ENCODE assay signal across 22 mouse cellular contexts in the genomic region with DNA sequence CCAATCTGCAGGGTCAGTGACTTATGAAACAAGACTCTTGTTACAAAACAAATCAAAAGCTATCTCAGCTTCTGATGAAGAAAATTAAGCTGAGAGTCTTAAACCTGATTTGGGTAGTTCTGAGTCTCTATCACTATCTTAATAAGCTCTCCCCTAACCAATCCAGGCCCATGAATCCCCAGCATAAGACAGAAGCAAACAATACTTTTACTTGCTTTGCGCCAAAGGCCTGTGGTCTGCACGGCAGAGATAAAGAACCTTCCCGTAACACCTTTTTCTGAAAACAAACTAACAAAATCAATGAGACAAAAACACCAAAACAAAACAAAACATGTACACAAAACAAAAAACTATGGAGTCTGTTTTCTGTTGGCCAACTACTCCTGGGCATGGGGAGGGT. TPM values are rescaled to one million over a fixed set of nuclear protein-coding genes. Genes with fewer than 3 reads are reported as not detected.
"Had no signal": no experiment of that assay in that cellular context is flagged by ENCODE, and none has a peak within 500 bp of the region (broad histone marks: within the 10 kb centered on the region; RNA-seq: fewer than 3 reads in every experiment).

No protein-coding gene starts in this region.

- ATAC-seq: inflammation-experienced regulatory T-cells, adult 6 months; lung, postnatal 0 days; midbrain, embryonic 15.5 days had no signal

- H3K9me3 ChIP-seq: kidney, embryonic 15.5 days; limb, embryonic 12.5 days; limb, embryonic 15.5 days; megakaryocyte, embryonic 14.5 days; midbrain, embryonic 15.5 days; neural tube, embryonic 12.5 days; neural tube, embryonic 15.5 days had no signal

- H3K4me3 ChIP-seq: kidney, embryonic 15.5 days; limb, embryonic 12.5 days; limb, embryonic 15.5 days; megakaryocyte, embryonic 14.5 days; midbrain, embryonic 15.5 days; neural tube, embryonic 12.5 days; neural tube, embryonic 15.5 days had no signal

- H3K4me2 ChIP-seq: kidney, embryonic 15.5 days; limb, embryonic 12.5 days; limb, embryonic 15.5 days; lung, embryonic 14.5 days; midbrain, embryonic 11.5 days; midbrain, embryonic 15.5 days; neural tube, embryonic 12.5 days; neural tube, embryonic 15.5 days had no signal

- H3K27ac ChIP-seq: kidney, embryonic 15.5 days; limb, embryonic 12.5 days; limb, embryonic 15.5 days; macrophage; midbrain, embryonic 15.5 days; neural tube, embryonic 12.5 days; neural tube, embryonic 15.5 days had no signal

- H3K9ac ChIP-seq: kidney, embryonic 15.5 days; limb, embryonic 12.5 days; limb, embryonic 15.5 days; lung, embryonic 14.5 days; midbrain, embryonic 15.5 days; neural tube, embryonic 12.5 days; neural tube, embryonic 15.5 days had no signal

- DNase-seq: kidney, adult 11 months; kidney, adult 8-10 months; kidney, postnatal 14 days; kidney, postnatal 4 days; left cerebral cortex, postnatal 4 days; lung, embryonic 14.5 days; right cerebral cortex, adult 18-20 months; right cerebral cortex, postnatal 14 days; right cerebral cortex, postnatal 4 days; thymus, postnatal 25 days had no signal

- H3K36me3 ChIP-seq: limb, embryonic 12.5 days; limb, embryonic 15.5 days; midbrain, embryonic 15.5 days; neural tube, embryonic 12.5 days; neural tube, embryonic 15.5 days had no signal

- H3K27me3 ChIP-seq: kidney, embryonic 15.5 days; limb, embryonic 12.5 days; limb, embryonic 15.5 days; megakaryocyte, embryonic 14.5 days; midbrain, embryonic 15.5 days; neural tube, embryonic 12.5 days; neural tube, embryonic 15.5 days had no signal

RNA-seq across cellular contexts. Expression of gene Bst1, which starts 40.1 kb away (rescaled TPM):
- total RNA-seq: left cerebral cortex, adult 8-10 months; left cerebral cortex, postnatal 4 days had no signal
- polyA plus RNA-seq: limb, embryonic 12.5 days; midbrain, embryonic 11.5 days; midbrain, embryonic 15.5 days; neural tube, embryonic 12.5 days had no signal
